Mouse (Mus musculus) inflammation-experienced regulatory T-cells, adult 6 months (primary cell): ENCODE measurements around the gene Vwf. TPM values are rescaled to one million over a fixed set of nuclear protein-coding genes. Genes with fewer than 3 reads are reported as not detected.

Experiments
- polyA plus RNA-seq, 3 experiments: library from polyadenylated mRNA; unstranded; fragments of 100-300 nt; shearing (Covaris generic); gene quantifications; one replicate each; pipeline ENCODE4 v1.2.1; 2017

Vwf gene
- polyA plus RNA-seq, 3 experiments from 2014 or later, result 0.17 TPM; not detected in 2

Other genes starting within 250 kb of the Vwf start
- under 1 TPM in 2 of 3 experiments, not detected in 1; 0.21 to 0.23 TPM for gene Ltbr, start 232.9 kb upstream of the Vwf start, polyA plus RNA-seq
- not detected for gene Scnn1a, start 226.1 kb upstream of the Vwf start, polyA plus RNA-seq
- 10 to 100 TPM; 23.3 to 28.5 (median 24.7) TPM for gene Tnfrsf1a, start 197.4 kb upstream of the Vwf start, polyA plus RNA-seq
- not detected for gene Plekhg6, start 166.0 kb upstream of the Vwf start, polyA plus RNA-seq
- 100 to 1,000 TPM; 101 to 147 (median 147) TPM for gene Cd9, start 52.0 kb upstream of the Vwf start, polyA plus RNA-seq
- gene Ano2, start 143.6 kb downstream of the Vwf start, polyA plus RNA-seq, result not detected